Mouse (Mus musculus): ENCODE data around the gene Hexim1. TPM values are rescaled to one million over a fixed set of nuclear protein-coding genes. Genes with fewer than 3 reads are reported as not detected.
A peak's percentile ranks its signal among the peaks of the same experiment; 100 is the strongest.

The Hexim1 gene
- polyA plus RNA-seq, 1 experiment: 16.3 TPM

GRCm38 (mm10) chr11:103149771-103150170 is 33.7 kb downstream of the Hexim1 start:
- DNase-seq (ENCODE audit: low read depth): no peak

- DNase-seq (ENCODE audit: low read depth): peak; percentile 85
Observed at GRCm38 (mm10) chr11:103158621-103159478, 42.8 kb downstream of the Hexim1 start.

- DNase-seq (ENCODE audit: low read depth): no peak
Observed at GRCm38 (mm10) chr11:103160738-103161137, 44.7 kb downstream of the Hexim1 start.

GRCm38 (mm10) chr11:103161449-103161848 is 45.4 kb downstream of the Hexim1 start:
- DNase-seq (ENCODE audit: low read depth): no peak

GRCm38 (mm10) chr11:103162132-103162531 is 46.1 kb downstream of the Hexim1 start:
- DNase-seq (ENCODE audit: low read depth): no peak

- DNase-seq (ENCODE audit: low read depth): no peak
Observed at GRCm38 (mm10) chr11:103164391-103164790, 48.4 kb downstream of the Hexim1 start.

- no peak for DNase-seq (ENCODE audit: low read depth)
Observed at GRCm38 (mm10) chr11:103168690-103169390, 52.8 kb downstream of the Hexim1 start.

Other genes starting within 250 kb of the Hexim1 start
- gene Eftud2, start 235.2 kb upstream of the Hexim1 start, polyA plus RNA-seq (2012; rRNA removed): 74.1 and 82.2 TPM in 2 replicates
- 0.71 and 0.73 TPM in 2 replicates for gene Ccdc103, start 235.0 kb upstream of the Hexim1 start, polyA plus RNA-seq (2012; rRNA removed)
- 0.08 and 0.16 TPM in 2 replicates for gene Fam187a, start 231.1 kb upstream of the Hexim1 start, polyA plus RNA-seq (2012; rRNA removed)
- gene Gfap, start 215.3 kb upstream of the Hexim1 start, polyA plus RNA-seq (2012; rRNA removed): 0.32 and 0.37 TPM in 2 replicates
- 1.2 TPM in 2 replicates for gene Kif18b, start 191.1 kb upstream of the Hexim1 start, polyA plus RNA-seq (2012; rRNA removed)
- 0.27 and 0.36 TPM in 2 replicates for gene C1ql1, start 169.5 kb upstream of the Hexim1 start, polyA plus RNA-seq (2012; rRNA removed)
- gene Nmt1, start 88.0 kb upstream of the Hexim1 start, polyA plus RNA-seq (2012; rRNA removed): 43.3 and 60.0 TPM in 2 replicates
- gene Dcakd, start 87.9 kb upstream of the Hexim1 start, polyA plus RNA-seq (2012; rRNA removed): 58.6 and 61.1 TPM in 2 replicates
- 25.5 and 30.4 TPM in 2 replicates for gene Plcd3, start 14.6 kb upstream of the Hexim1 start, polyA plus RNA-seq (2012; rRNA removed)
- 92.7 and 113 TPM in 2 replicates for gene Acbd4, start 14.5 kb upstream of the Hexim1 start, polyA plus RNA-seq (2012; rRNA removed)
- 6.9 and 7.8 TPM in 2 replicates for gene Hexim2, start 16.2 kb downstream of the Hexim1 start, polyA plus RNA-seq (2012; rRNA removed)
- 6.7 and 10.1 TPM in 2 replicates for gene Fmnl1, start 54.9 kb downstream of the Hexim1 start, polyA plus RNA-seq (2012; rRNA removed)
- 0.35 and 0.53 TPM in 2 replicates for gene 1700023F06Rik, start 92.3 kb downstream of the Hexim1 start, polyA plus RNA-seq (2012; rRNA removed)
- gene Spata32, start 102.2 kb downstream of the Hexim1 start, polyA plus RNA-seq (2012; rRNA removed): 0.59 and 0.74 TPM in 2 replicates
- 9.7 and 12.1 TPM in 2 replicates for gene Map3k14, start 151.2 kb downstream of the Hexim1 start, polyA plus RNA-seq (2012; rRNA removed)
- 27.6 and 28.1 TPM in 2 replicates for gene Arhgap27, start 247.5 kb downstream of the Hexim1 start, polyA plus RNA-seq (2012; rRNA removed)

All from gonadal fat pad, adult 2 months (tissue).